Mouse (Mus musculus) CH12.LX (cell line): Measurements from ENCODE around the gene Actrt2. TPM values are rescaled to one million over a fixed set of nuclear protein-coding genes. Genes with fewer than 3 reads are reported as not detected.

Experiments
- DNase-seq: peaks from one replicate; pipeline ENCODE4 v3.0.0-alpha.2; 2013; ENCODE audit errors: extremely low read depth
- H3K27ac ChIP-seq: 2 replicates; pipeline ENCODE4 v1.5.1; 2012; ENCODE audit warnings: low read depth, mild to moderate bottlenecking, control low read depth, moderate library complexity; ENCODE audit not compliant: insufficient read depth
- H3K27me3 ChIP-seq: replicated peaks from 2 replicates; pipeline ENCODE3; 2012; ENCODE audit warnings: inconsistent platforms
- H3K36me3 ChIP-seq, 2 experiments: replicated peaks in 1 of 2; 2 replicates each; pipeline versions ENCODE3 to v1.6.1; 2012; ENCODE audit warnings: inconsistent platforms in 1 of 2, low read length in 1 of 2, mild to moderate bottlenecking in 1 of 2, mixed read lengths in 1 of 2, moderate library complexity in 1 of 2; ENCODE audit not compliant: control insufficient read depth in 1 of 2, insufficient read depth in 1 of 2
- H3K4me1 ChIP-seq, 2 experiments: 2 replicates each; pipeline ENCODE4 v1.6.1; 2012; ENCODE audit warnings: inconsistent platforms in 1 of 2, moderate library complexity in 1 of 2; ENCODE audit not compliant: insufficient read depth in 2 of 2, control insufficient read depth in 1 of 2
- H3K4me2 ChIP-seq: 2 replicates; pipeline ENCODE4 v1.6.1; 2012; ENCODE audit warnings: low read depth, mild to moderate bottlenecking, control low read depth; ENCODE audit not compliant: poor library complexity, insufficient read depth, severe bottlenecking
- H3K4me3 ChIP-seq, 3 experiments: fragments of 150-350 bp in 1 of 3; sonication (generic) in 1 of 3; replicated peaks in 1 of 3; 2 replicates each; pipeline versions ENCODE3 to v1.5.1; 2011 to 2012; ENCODE audit warnings: low read depth in 2 of 3, low read length in 2 of 3, mild to moderate bottlenecking in 2 of 3, moderate library complexity in 2 of 3, control low read depth in 1 of 3, improper control_type of control experiment in 1 of 3, inconsistent platforms in 1 of 3, mixed read lengths in 1 of 3; ENCODE audit not compliant: poor library complexity in 1 of 3
- H3K79me2 ChIP-seq: replicated peaks from 2 replicates; pipeline ENCODE4 v1.6.1; 2012; ENCODE audit warnings: mild to moderate bottlenecking, moderate library complexity; ENCODE audit not compliant: control insufficient read depth, poor library complexity, insufficient read depth, severe bottlenecking; ENCODE audit errors: extremely low read depth
- H3K9ac ChIP-seq: 2 replicates; pipeline ENCODE4 v1.6.1; 2012; ENCODE audit warnings: low read depth, mild to moderate bottlenecking, control low read depth, moderate library complexity; ENCODE audit not compliant: insufficient read depth
- H3K9me3 ChIP-seq: replicated peaks from 2 replicates; pipeline ENCODE3; 2012; ENCODE audit warnings: low read length, inconsistent platforms, mixed read lengths
- BHLHE40 ChIP-seq: IDR thresholded peaks from 2 replicates; pipeline ENCODE4 v1.6.1; 2011; ENCODE audit warnings: mild to moderate bottlenecking, low read depth, low read length, improper control_type of control experiment
- CHD2 ChIP-seq: IDR thresholded peaks from 2 replicates; pipeline ENCODE4 v1.6.1; 2011; ENCODE audit warnings: low read length, improper control_type of control experiment
- EP300 ChIP-seq: IDR thresholded peaks from 2 replicates; pipeline ENCODE4 v1.6.1; 2011; ENCODE audit warnings: low read length, improper control_type of control experiment
- ETS1 ChIP-seq: conservative IDR thresholded peaks from 2 replicates; pipeline ENCODE4 v1.6.1; 2012; ENCODE audit warnings: low read depth, mild to moderate bottlenecking, inconsistent platforms, low read length, improper control_type of control experiment, moderate library complexity
- HCFC1 ChIP-seq: IDR thresholded peaks from 2 replicates; pipeline ENCODE4 v1.6.1; 2012; ENCODE audit warnings: low read depth, mild to moderate bottlenecking, inconsistent platforms, low read length, improper control_type of control experiment
- IRF4 ChIP-seq: IDR thresholded peaks from 2 replicates; pipeline ENCODE4 v1.6.1; 2014; ENCODE audit warnings: low read depth, mild to moderate bottlenecking, inconsistent platforms, low read length, improper control_type of control experiment
- JUN ChIP-seq: IDR thresholded peaks from 2 replicates; pipeline ENCODE4 v1.6.1; 2011; ENCODE audit warnings: low read depth, mild to moderate bottlenecking, low read length, improper control_type of control experiment, moderate library complexity; ENCODE audit not compliant: insufficient read depth
- MAX ChIP-seq: IDR thresholded peaks from 2 replicates; pipeline ENCODE4 v1.6.1; 2011; ENCODE audit warnings: low read length, improper control_type of control experiment
- MXI1 ChIP-seq: IDR thresholded peaks from 2 replicates; pipeline ENCODE4 v1.6.1; 2011; ENCODE audit warnings: mild to moderate bottlenecking, low read depth, low read length, improper control_type of control experiment
- MYC ChIP-seq: IDR thresholded peaks from 2 replicates; pipeline ENCODE4 v1.6.1; 2011; ENCODE audit warnings: low read depth, mild to moderate bottlenecking, improper control_type of control experiment, low read length
- PAX5 ChIP-seq: IDR thresholded peaks from 2 replicates; pipeline ENCODE4 v1.6.1; 2012; ENCODE audit warnings: low read length, inconsistent platforms, mixed read lengths
- POLR2A ChIP-seq: IDR thresholded peaks from 2 replicates; pipeline ENCODE4 v1.6.1; 2011; ENCODE audit warnings: low read depth, mild to moderate bottlenecking, improper control_type of control experiment, low read length
- SMC3 ChIP-seq: IDR thresholded peaks from 2 replicates; pipeline ENCODE4 v1.6.1; 2011; ENCODE audit warnings: low read depth, low read length, improper control_type of control experiment
- TBP ChIP-seq: conservative IDR thresholded peaks from 2 replicates; pipeline ENCODE4 v1.6.1; 2011; ENCODE audit warnings: low read depth, low read length, improper control_type of control experiment
- UBTF ChIP-seq: IDR thresholded peaks from 2 replicates; pipeline ENCODE4 v1.6.1; 2012; ENCODE audit warnings: low read depth, mild to moderate bottlenecking, inconsistent platforms, low read length, improper control_type of control experiment, moderate library complexity
- USF1 ChIP-seq: IDR thresholded peaks from 2 replicates; pipeline ENCODE4 v1.6.1; 2014; ENCODE audit warnings: low read depth, mild to moderate bottlenecking, inconsistent platforms, low read length, improper control_type of control experiment
- USF2 ChIP-seq: conservative IDR thresholded peaks from 2 replicates; pipeline ENCODE4 v1.6.1; 2011; ENCODE audit warnings: low read depth, low read length, improper control_type of control experiment
- ZC3H11A ChIP-seq: IDR thresholded peaks from 2 replicates; pipeline ENCODE4 v1.6.1; 2012; ENCODE audit warnings: low read depth, mild to moderate bottlenecking, inconsistent platforms, low read length, improper control_type of control experiment
- ZKSCAN1 ChIP-seq: IDR thresholded peaks from 2 replicates; pipeline ENCODE4 v1.6.1; 2012; ENCODE audit warnings: low read depth, inconsistent platforms, low read length, improper control_type of control experiment, borderline replicate concordance
- ZMIZ1 ChIP-seq: IDR thresholded peaks from 2 replicates; pipeline ENCODE4 v1.6.1; 2012; ENCODE audit warnings: low read depth, mild to moderate bottlenecking, inconsistent platforms, low read length, improper control_type of control experiment
- dilution Hi-C: fragments of 300-500 bp; cut with MboI; formaldehyde crosslinking; loops from 2 replicates; pipeline ENCODE4 v1.14.3; 2020; ENCODE audit warnings: low sequenced_read_pairs; ENCODE audit not compliant: extremely low pct_unique_long_range_greater_than_20kb, extremely low pct_ligation_motif_present
- in situ Hi-C: fragments of 300-500 bp; cut with MboI; formaldehyde crosslinking; loops from 3 replicates; pipeline ENCODE4 v1.14.3; 2019; ENCODE audit warnings: low sequenced_read_pairs, low pct_ligation_motif_present, low pct_unique_long_range_greater_than_20kb, mixed read lengths
- polyA plus RNA-seq: library from polyadenylated mRNA; unstranded; fragments of >175 nt; gene quantifications from 2 replicates; pipeline ENCODE4 v1.2.1, GENCODE M21; 2012; ENCODE audit warnings: low read depth; ENCODE audit not compliant: insufficient read length
- total RNA-seq, 2 experiments: library from RNA; depleted of rRNA; stranded (reverse); fragments of 300-350 nt in 1 of 2; fragments of >200 nt in 1 of 2; gene quantifications; 2 replicates each; pipeline ENCODE4 v1.2.3; 2012 to 2014

The Actrt2 gene
- total and polyA plus RNA-seq, 3 experiments: not detected

- Histone ChIP-seq H3K27ac (no peak overlapping the region), H3K27me3 (no peaks in the 10 kb centered on the region), H3K4me2 (no peak overlapping the region), H3K79me2 (no peaks in the 10 kb centered on the region), H3K9me3 (peaks cover 94% of the 10 kb centered on the region), H3K9ac (no peak overlapping the region), H3K36me3 (no peaks in the 10 kb centered on the region), H3K4me3 (no peak overlapping the region), H3K4me1 (no peaks in the 10 kb centered on the region)
- dilution Hi-C loops: no loop called here
- no peak for TF ChIP-seq MXI1
- in situ Hi-C loops: no loop called here
- DNase-seq: no peak
These were observed 31.0 kb upstream of the Actrt2 start for GRCm38 (mm10) chr4:154698631-154699030.

- dilution Hi-C loops (no loop called here), in situ Hi-C loops (no loop called here)
- H3K4me2 ChIP-seq: no peak overlapping the region
- peaks cover 94% of the 10 kb centered on the region for H3K9me3 ChIP-seq
- no peak overlapping the region for H3K4me3 ChIP-seq
- no peak for DNase-seq
- no peaks in the 10 kb centered on the region for H3K27me3 ChIP-seq
- no peak overlapping the region for H3K27ac ChIP-seq
- no peak overlapping the region for H3K9ac ChIP-seq
- H3K4me1 ChIP-seq: no peaks in the 10 kb centered on the region
- no peaks in the 10 kb centered on the region for H3K79me2 ChIP-seq
- H3K36me3 ChIP-seq: no peaks in the 10 kb centered on the region
- TF ChIP-seq BHLHE40: no peak
- no peak for TF ChIP-seq POLR2A
- TF ChIP-seq MYC: no peak
- no peak for TF ChIP-seq ZKSCAN1
- no peak for TF ChIP-seq USF1
- no peak for TF ChIP-seq CHD2
- no peak for TF ChIP-seq ZMIZ1
- TF ChIP-seq JUN: no peak
- TF ChIP-seq HCFC1: no peak
- no peak for TF ChIP-seq MAX
- TF ChIP-seq PAX5: no peak
- TF ChIP-seq SMC3: no peak
- no peak for TF ChIP-seq UBTF
- no peak for TF ChIP-seq USF2
- no peak for TF ChIP-seq ZC3H11A
- no peak for TF ChIP-seq ETS1
- TF ChIP-seq IRF4: no peak
- TF ChIP-seq TBP: no peak
- no peak for TF ChIP-seq EP300
These were observed 30.4 kb upstream of the Actrt2 start for GRCm38 (mm10) chr4:154698021-154698590.
